Mouse (Mus musculus): ENCODE results near the gene Cxcl5. TPM values are rescaled to one million over a fixed set of nuclear protein-coding genes. Genes with fewer than 3 reads are reported as not detected.

Cxcl5 gene
- polyA plus RNA-seq, 1 experiment = 135 TPM

DNA sequence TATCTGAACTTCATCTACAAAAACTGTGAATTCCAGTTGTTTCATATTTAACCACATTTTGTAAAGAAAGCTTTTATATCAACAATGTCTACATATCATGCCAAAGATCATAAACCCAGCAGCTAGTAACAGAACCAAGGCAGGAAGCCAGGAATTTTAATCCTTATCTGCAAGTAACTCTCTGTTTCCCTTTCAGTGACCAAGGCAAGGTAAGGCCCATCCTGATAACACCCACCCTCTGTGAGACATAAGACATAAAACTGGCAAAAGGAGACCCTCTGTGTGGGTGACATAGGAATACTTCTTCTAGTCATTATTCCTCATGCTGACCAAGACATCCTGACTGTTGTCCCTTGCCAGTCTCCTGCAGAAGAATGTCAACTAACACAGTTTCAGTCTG lies 45.4 kb downstream of the Cxcl5 start:
- no peak overlapping the region for H3K4me3 ChIP-seq (ENCODE audit: insufficient read depth, low read length)
- H3K4me1 ChIP-seq (ENCODE audit: control insufficient read depth, insufficient read depth, low read length) = no peaks in the 10 kb centered on the region
- H3K27ac ChIP-seq (ENCODE audit: insufficient read depth, low read length) = peak overlapping the region; percentile 34; the same call in 1 of the 2 replicates
- TF ChIP-seq POLR2A (IDR thresholded peaks at IDR 0.05; ENCODE audit: low read depth, low read length) = no peak
- TF ChIP-seq CTCF (IDR thresholded peaks at IDR 0.05; ENCODE audit: borderline replicate concordance, insufficient read depth, low read length) = no peak

DNA sequence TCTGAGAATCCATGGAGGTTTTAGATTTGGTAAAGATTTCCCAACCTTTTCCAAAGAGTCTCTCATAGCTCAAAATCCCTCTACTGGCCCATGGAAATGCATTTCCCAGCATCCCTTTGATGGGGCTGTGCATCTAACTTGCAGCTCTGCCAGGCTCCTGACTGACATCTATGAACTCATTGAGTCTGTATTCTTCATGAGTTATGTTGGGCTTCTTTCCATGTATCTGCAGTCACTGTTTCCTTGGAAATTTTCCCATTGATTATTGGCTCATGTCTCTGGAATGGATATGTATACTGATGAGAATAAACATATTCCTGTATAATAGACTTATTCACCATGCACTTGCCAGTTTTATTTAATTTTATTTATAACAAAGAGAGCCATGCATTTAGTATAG lies 46.9 kb downstream of the Cxcl5 start:
- Histone ChIP-seq H3K4me1 (ENCODE audit: control insufficient read depth, insufficient read depth, low read length) (no peaks in the 10 kb centered on the region), H3K4me3 (ENCODE audit: insufficient read depth, low read length) (no peak overlapping the region), H3K27ac (ENCODE audit: insufficient read depth, low read length) (peak overlapping the region; percentile 61)
- TF ChIP-seq CTCF (IDR thresholded peaks at IDR 0.05; ENCODE audit: borderline replicate concordance, insufficient read depth, low read length) = no peak
- TF ChIP-seq POLR2A (IDR thresholded peaks at IDR 0.05; ENCODE audit: low read depth, low read length) = no peak

DNA sequence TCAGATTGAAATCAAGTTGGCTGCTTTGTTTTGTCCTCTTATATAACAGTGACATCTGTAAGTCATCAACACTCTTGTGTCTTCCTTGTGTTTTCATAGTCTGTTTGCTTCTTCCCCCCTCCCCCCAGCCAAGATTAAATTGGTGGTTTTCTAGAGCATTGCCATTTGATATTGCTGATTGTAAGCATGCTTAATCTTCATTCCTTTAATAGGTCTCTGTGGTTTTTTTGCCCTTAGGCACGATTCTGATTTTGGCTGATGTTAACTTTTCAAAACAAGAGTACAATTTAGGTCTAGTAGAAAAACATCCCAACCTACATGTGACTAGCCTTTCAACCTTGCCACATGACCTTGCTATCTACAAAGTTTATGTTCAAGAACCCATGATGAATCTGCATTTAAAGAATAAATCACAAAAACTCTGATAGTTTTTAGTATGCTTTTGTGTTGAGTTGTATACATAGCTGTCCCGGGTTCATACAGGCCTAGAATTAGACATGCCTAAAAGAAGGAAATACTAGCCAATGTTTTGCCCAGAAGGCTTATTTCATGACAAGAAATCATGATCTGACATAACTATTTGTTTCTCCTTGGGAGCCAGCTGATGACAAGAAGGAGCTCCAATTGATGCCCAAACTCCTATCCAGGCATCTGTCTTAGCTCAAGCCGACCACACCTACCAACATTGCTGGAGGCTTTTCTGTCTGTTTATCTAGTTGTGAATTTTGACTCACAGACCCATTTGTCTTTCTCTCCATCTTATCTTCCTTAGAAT lies 48.2 kb downstream of the Cxcl5 start:
- Histone ChIP-seq H3K4me3 (ENCODE audit: insufficient read depth, low read length) (no peak overlapping the region), H3K4me1 (ENCODE audit: control insufficient read depth, insufficient read depth, low read length) (no peaks in the 10 kb centered on the region), H3K27ac (ENCODE audit: insufficient read depth, low read length) (peak overlapping the region; percentile 61)
- TF ChIP-seq POLR2A (IDR thresholded peaks at IDR 0.05; ENCODE audit: low read depth, low read length) (no peak), CTCF (IDR thresholded peaks at IDR 0.05; ENCODE audit: borderline replicate concordance, insufficient read depth, low read length) (no peak)

Other genes starting within 250 kb of the Cxcl5 start
- gene Afm, start 240.4 kb upstream of the Cxcl5 start, polyA plus RNA-seq (2011; ENCODE audit: insufficient read length, low read depth, missing spikeins) = not detected in 2 replicates
- gene 5830473C10Rik, start 198.3 kb upstream of the Cxcl5 start, polyA plus RNA-seq (2011; ENCODE audit: insufficient read length, low read depth, missing spikeins) = not detected in 2 replicates
- 4.6 and 6.7 TPM in 2 replicates for gene Rassf6, start 118.7 kb upstream of the Cxcl5 start, polyA plus RNA-seq (2011; ENCODE audit: insufficient read length, low read depth, missing spikeins)
- 23.5 and 40.7 TPM in 2 replicates for gene Ppbp, start 9.2 kb downstream of the Cxcl5 start, polyA plus RNA-seq (2011; ENCODE audit: insufficient read length, low read depth, missing spikeins)
- 3.6 TPM in 1 of 2 replicates, not detected in the other for gene Pf4, start 13.1 kb downstream of the Cxcl5 start, polyA plus RNA-seq (2011; ENCODE audit: insufficient read length, low read depth, missing spikeins)
- 2.5 and 2.8 TPM in 2 replicates for gene Cxcl3, start 26.7 kb downstream of the Cxcl5 start, polyA plus RNA-seq (2011; ENCODE audit: insufficient read length, low read depth, missing spikeins)
- 0.85 and 3.5 TPM in 2 replicates for gene Cxcl15, start 35.2 kb downstream of the Cxcl5 start, polyA plus RNA-seq (2011; ENCODE audit: insufficient read length, low read depth, missing spikeins)
- gene Cxcl1, start 131.9 kb downstream of the Cxcl5 start, polyA plus RNA-seq (2011; ENCODE audit: insufficient read length, low read depth, missing spikeins) = 22.0 and 40.1 TPM in 2 replicates
- gene Cxcl2, start 144.5 kb downstream of the Cxcl5 start, polyA plus RNA-seq (2011; ENCODE audit: insufficient read length, low read depth, missing spikeins) = 3.1 TPM in 1 of 2 replicates, not detected in the other
- 18.5 and 20.1 TPM in 2 replicates for gene Mthfd2l, start 171.8 kb downstream of the Cxcl5 start, polyA plus RNA-seq (2011; ENCODE audit: insufficient read length, low read depth, missing spikeins)

Measured in embryonic fibroblast, embryonic 13.5 days (primary cell).